Mouse (Mus musculus): ENCODE measurements around the gene Gpr176. TPM values are rescaled to one million over a fixed set of nuclear protein-coding genes. Genes with fewer than 3 reads are reported as not detected.

Gene Gpr176
- polyA plus RNA-seq, 1 experiment from 2014 or later, result 0.57 TPM

DNA sequence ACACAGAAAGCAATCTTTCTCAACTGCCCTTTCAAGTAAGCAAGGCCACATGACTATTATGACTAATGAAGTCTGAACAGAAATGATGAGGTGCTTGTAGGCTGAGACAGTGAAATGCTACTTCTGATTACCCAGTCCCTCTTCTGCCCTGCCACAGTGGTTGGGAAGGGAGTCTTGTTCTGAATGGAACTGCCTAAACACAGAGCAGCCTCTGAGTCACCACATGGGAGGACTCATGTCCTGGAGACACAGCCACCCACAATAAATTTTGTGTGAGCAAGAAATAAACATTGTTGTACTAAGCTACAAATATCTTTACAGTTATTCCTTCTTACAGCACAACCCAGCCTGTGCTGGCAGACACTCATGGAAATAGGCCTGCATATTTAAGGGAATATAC, 2.7 kb upstream of the Gpr176 start:
- peaks cover 19% of the 10 kb centered on the region for H3K27me3 ChIP-seq (replicated peaks; ENCODE audit: control insufficient read depth, insufficient read depth, low read length)
- no peaks in the 10 kb centered on the region for H3K9me3 ChIP-seq (ENCODE audit: control insufficient read depth)
- TF ChIP-seq CTCF (IDR thresholded peaks at IDR 0.05; ENCODE audit: low read depth), result no peak
- ATAC-seq, result no peak
- no peak overlapping the region for H3K9ac ChIP-seq (ENCODE audit: low read depth, low read length)
- no peaks in the 10 kb centered on the region; the same call in 1 of the 2 replicates for H3K36me3 ChIP-seq (ENCODE audit: control insufficient read depth, insufficient read depth)
- H3K27ac ChIP-seq (ENCODE audit: low read depth, low read length), result no peak overlapping the region
- no peak overlapping the region for H3K4me3 ChIP-seq (ENCODE audit: low read depth, low read length)
- no peak overlapping the region for H3K4me2 ChIP-seq (replicated peaks; ENCODE audit: low read depth)
- H3K4me1 ChIP-seq (replicated peaks; ENCODE audit: control insufficient read depth, insufficient read depth, low read length), result peaks cover 8% of the 10 kb centered on the region; the same call in 1 of the 2 replicates

DNA sequence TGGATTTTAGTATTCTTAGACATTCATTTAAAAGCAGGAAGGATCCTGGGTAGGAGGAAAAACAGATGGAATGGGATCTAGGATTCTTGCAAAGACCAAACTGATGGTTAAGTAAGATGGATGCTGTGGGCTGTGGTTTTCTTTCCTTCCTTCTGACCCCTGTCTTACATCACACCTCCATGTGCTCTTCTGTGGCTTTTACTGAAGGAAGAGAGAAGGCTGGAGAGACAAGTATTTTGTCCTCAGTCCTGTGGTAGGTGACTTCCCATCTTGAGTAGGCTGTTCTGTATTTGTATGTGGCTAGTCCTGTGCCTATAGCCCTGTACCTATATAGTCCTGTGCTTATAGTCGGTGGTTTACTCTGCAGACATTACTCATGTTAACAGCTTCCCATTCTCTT, 2.3 kb upstream of the Gpr176 start:
- no peak overlapping the region for H3K9ac ChIP-seq (ENCODE audit: low read depth, low read length)
- ATAC-seq, result no peak
- WGBS, result 63% methylated on average over 1 of the region's 1 CpGs
- no peak overlapping the region for H3K27ac ChIP-seq (ENCODE audit: low read depth, low read length)
- no peak overlapping the region for H3K4me2 ChIP-seq (replicated peaks; ENCODE audit: low read depth)
- no peaks in the 10 kb centered on the region for H3K9me3 ChIP-seq (ENCODE audit: control insufficient read depth)
- no peak for TF ChIP-seq CTCF (IDR thresholded peaks at IDR 0.05; ENCODE audit: low read depth)
- H3K4me3 ChIP-seq (ENCODE audit: low read depth, low read length), result no peak overlapping the region
- H3K4me1 ChIP-seq (replicated peaks; ENCODE audit: control insufficient read depth, insufficient read depth, low read length), result peaks cover 8% of the 10 kb centered on the region; the same call in 1 of the 2 replicates
- no peaks in the 10 kb centered on the region; the same call in 1 of the 2 replicates for H3K36me3 ChIP-seq (ENCODE audit: control insufficient read depth, insufficient read depth)
- peaks cover 20% of the 10 kb centered on the region for H3K27me3 ChIP-seq (replicated peaks; ENCODE audit: control insufficient read depth, insufficient read depth, low read length)

DNA sequence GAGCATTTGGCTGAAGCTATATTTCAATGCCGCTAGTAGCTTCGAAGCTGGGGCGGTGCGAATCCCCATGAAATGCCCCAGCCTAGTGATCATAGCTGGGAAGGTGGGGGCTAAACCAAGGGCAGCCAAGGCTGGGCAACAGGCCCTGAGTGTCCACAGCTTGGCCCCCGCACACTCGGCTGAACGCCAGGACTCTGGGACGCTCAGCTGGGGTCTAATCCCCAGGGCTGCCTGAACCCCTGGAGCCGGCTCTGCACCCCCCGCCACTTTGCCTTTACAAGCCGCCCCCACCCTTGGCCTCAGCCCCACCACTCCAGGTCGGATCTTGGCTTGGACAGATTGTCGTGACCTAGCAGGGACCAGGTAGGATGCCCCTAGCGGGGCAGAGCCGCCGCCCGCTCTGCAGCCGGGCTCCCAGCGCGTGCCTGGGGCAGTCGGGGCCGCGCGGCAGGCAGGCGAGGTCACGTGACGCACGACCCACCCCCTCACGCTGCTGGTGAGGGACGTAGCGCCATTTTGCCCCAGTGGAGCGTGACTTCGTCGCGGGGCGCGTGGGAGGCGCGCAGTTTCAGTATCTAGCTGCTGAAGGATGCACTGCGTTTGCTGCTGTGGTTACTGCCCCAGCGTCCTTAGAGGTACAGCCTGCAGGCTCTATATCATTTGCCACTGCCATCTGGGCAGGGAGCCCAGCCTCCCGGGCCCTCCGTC, 507 bp upstream of the Gpr176 start:
- WGBS, result 2% methylated on average over 43 of the region's 43 CpGs
- ATAC-seq, result peak; percentile 83
- peak; percentile 53 for TF ChIP-seq CTCF (IDR thresholded peaks at IDR 0.05; ENCODE audit: low read depth)

DNA sequence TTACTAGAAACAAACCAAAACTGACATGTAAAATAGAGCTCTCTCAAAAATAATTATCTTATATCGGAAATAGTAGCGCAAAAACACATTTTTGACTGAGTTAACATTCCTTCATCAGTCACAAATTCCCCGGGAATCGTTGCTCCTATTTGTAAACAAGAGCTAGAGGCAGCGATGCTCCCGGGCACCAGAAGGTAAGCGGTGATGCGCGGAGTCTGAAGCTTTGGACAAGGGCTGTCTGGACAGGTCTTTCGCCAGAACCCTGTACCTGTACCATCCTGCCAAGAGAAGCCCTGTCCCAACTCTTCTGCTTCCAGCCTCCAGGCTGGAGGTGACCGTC, 688 bp downstream of the Gpr176 start:
- Histone ChIP-seq H3K36me3 (ENCODE audit: control insufficient read depth, insufficient read depth) (no peaks in the 10 kb centered on the region; the same call in 1 of the 2 replicates), H3K4me3 (ENCODE audit: low read depth, low read length) (peak overlapping the region; percentile 49), H3K27ac (ENCODE audit: low read depth, low read length) (no peak overlapping the region), H3K4me1 (replicated peaks; ENCODE audit: control insufficient read depth, insufficient read depth, low read length) (peaks cover 8% of the 10 kb centered on the region; the same call in 1 of the 2 replicates), H3K9ac (ENCODE audit: low read depth, low read length) (no peak overlapping the region), H3K27me3 (replicated peaks; ENCODE audit: control insufficient read depth, insufficient read depth, low read length) (peaks cover 26% of the 10 kb centered on the region), H3K4me2 (replicated peaks; ENCODE audit: low read depth) (peak overlapping the region; percentile 97), H3K9me3 (ENCODE audit: control insufficient read depth) (no peaks in the 10 kb centered on the region)
- no peak for TF ChIP-seq CTCF (IDR thresholded peaks at IDR 0.05; ENCODE audit: low read depth)
- WGBS, result 9% methylated on average over 11 of the region's 11 CpGs
- no peak for ATAC-seq

More for the DNA sequence above, 507 bp upstream of the Gpr176 start:
- Histone ChIP-seq H3K4me1 (replicated peaks; ENCODE audit: control insufficient read depth, insufficient read depth, low read length) (peaks cover 8% of the 10 kb centered on the region; the same call in 1 of the 2 replicates), H3K9ac (ENCODE audit: low read depth, low read length) (peak overlapping the region; percentile 40), H3K27ac (ENCODE audit: low read depth, low read length) (no peak overlapping the region), H3K4me2 (replicated peaks; ENCODE audit: low read depth) (peak overlapping the region; percentile 97), H3K36me3 (ENCODE audit: control insufficient read depth, insufficient read depth) (no peaks in the 10 kb centered on the region; the same call in 1 of the 2 replicates), H3K27me3 (replicated peaks; ENCODE audit: control insufficient read depth, insufficient read depth, low read length) (peaks cover 26% of the 10 kb centered on the region), H3K9me3 (ENCODE audit: control insufficient read depth) (no peaks in the 10 kb centered on the region), H3K4me3 (ENCODE audit: low read depth, low read length) (peak overlapping the region; percentile 49)

DNA sequence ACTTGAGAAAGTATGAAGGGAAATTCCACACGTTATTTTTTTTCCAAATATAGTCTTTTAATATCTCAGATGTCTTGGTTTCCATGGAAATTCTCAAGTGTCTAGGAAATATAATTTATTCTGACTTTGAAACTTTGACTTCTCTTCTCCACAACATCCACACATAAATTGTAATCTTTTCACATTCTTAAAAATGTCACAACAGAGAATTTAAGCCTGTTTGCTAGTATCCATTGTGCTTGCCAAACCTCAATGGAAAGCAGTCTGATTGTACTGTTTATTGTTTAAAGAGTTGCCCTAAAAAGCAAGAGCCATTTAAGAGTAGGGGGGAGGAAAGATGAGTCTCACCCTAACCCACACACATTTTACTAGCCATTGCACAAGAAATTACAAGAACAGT, 1.4 kb downstream of the Gpr176 start:
- Histone ChIP-seq H3K4me3 (ENCODE audit: low read depth, low read length) (no peak overlapping the region), H3K36me3 (ENCODE audit: control insufficient read depth, insufficient read depth) (no peaks in the 10 kb centered on the region; the same call in 1 of the 2 replicates), H3K9ac (ENCODE audit: low read depth, low read length) (no peak overlapping the region), H3K9me3 (ENCODE audit: control insufficient read depth) (no peaks in the 10 kb centered on the region), H3K4me2 (replicated peaks; ENCODE audit: low read depth) (no peak overlapping the region), H3K27ac (ENCODE audit: low read depth, low read length) (no peak overlapping the region), H3K27me3 (replicated peaks; ENCODE audit: control insufficient read depth, insufficient read depth, low read length) (peaks cover 26% of the 10 kb centered on the region), H3K4me1 (replicated peaks; ENCODE audit: control insufficient read depth, insufficient read depth, low read length) (peaks cover 8% of the 10 kb centered on the region; the same call in 1 of the 2 replicates)
- no peak for ATAC-seq
- TF ChIP-seq CTCF (IDR thresholded peaks at IDR 0.05; ENCODE audit: low read depth), result no peak
- whole genome bisulfite sequencing, result 38% methylated on average over 1 of the region's 1 CpGs

DNA sequence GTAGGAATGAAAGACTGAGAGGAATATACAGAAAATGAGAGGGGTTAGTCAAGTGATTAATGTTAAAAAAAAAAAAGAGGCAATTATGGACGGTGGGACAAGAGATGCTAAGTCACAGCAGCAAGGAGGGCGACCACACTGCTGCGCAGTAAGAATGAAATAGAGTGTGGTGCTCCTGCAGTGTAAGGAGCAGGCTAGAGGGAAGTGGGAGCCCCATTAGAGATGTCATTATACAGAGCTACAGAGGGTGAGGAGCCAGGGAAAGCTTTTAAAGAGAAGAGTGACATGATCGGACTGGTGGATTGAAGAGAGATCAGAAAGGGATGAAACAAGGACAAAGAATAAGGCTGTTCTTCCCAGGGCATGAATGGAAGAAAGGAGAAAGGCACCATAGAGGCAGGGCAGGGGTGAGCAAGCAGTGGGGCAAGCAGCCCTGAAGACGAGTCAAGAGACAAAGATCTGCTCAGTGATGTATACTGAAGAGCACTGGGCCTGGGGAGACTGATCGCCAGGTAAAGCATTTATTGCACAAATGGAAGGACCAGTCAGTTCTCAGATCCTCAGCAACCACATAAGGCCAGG, 18.0 kb downstream of the Gpr176 start:
- H3K4me3 ChIP-seq (ENCODE audit: low read depth, low read length), result no peak overlapping the region
- no peaks in the 10 kb centered on the region for H3K9me3 ChIP-seq (ENCODE audit: control insufficient read depth)
- H3K27ac ChIP-seq (ENCODE audit: low read depth, low read length), result no peak overlapping the region
- no peak for TF ChIP-seq CTCF (IDR thresholded peaks at IDR 0.05; ENCODE audit: low read depth)
- no peaks in the 10 kb centered on the region for H3K36me3 ChIP-seq (ENCODE audit: control insufficient read depth, insufficient read depth)
- WGBS, result 85% methylated on average over 6 of the region's 6 CpGs
- ATAC-seq, result no peak
- no peak overlapping the region for H3K9ac ChIP-seq (ENCODE audit: low read depth, low read length)
- H3K27me3 ChIP-seq (replicated peaks; ENCODE audit: control insufficient read depth, insufficient read depth, low read length), result no peaks in the 10 kb centered on the region
- no peak overlapping the region for H3K4me2 ChIP-seq (replicated peaks; ENCODE audit: low read depth)
- no peaks in the 10 kb centered on the region for H3K4me1 ChIP-seq (replicated peaks; ENCODE audit: control insufficient read depth, insufficient read depth, low read length)
